Mouse (Mus musculus): ENCODE measurements around the gene Chsy1. TPM values are rescaled to one million over a fixed set of nuclear protein-coding genes. Genes with fewer than 3 reads are reported as not detected.
A peak's percentile ranks its signal among the peaks of the same experiment; 100 is the strongest.

Gene Chsy1
- polyA plus RNA-seq, 1 experiment from 2014 or later, result 21.1 TPM

- no peak for DNase-seq (ENCODE audit: low spot score)
- Histone ChIP-seq H3K27me3 (ENCODE audit: control insufficient read depth, insufficient read depth, low read length) (no peaks in the 10 kb centered on the region), H3K9me3 (ENCODE audit: control insufficient read depth, low read length) (no peaks in the 10 kb centered on the region), H3K27ac (ENCODE audit: low read depth, low read length) (no peak overlapping the region), H3K4me1 (ENCODE audit: control insufficient read depth, insufficient read depth, low read length) (no peaks in the 10 kb centered on the region), H3K4me3 (ENCODE audit: low read depth, low read length) (no peak overlapping the region), H3K36me3 (ENCODE audit: control insufficient read depth, insufficient read depth, low read length) (no peaks in the 10 kb centered on the region), H3K9ac (ENCODE audit: low read length) (no peak overlapping the region), H3K4me2 (ENCODE audit: low read depth) (no peak overlapping the region)
- WGBS, result 80% methylated on average over 2 of the region's 2 CpGs
- ATAC-seq (ENCODE audit: insufficient read depth, low FRiP score, low TSS enrichment), result no peak
These were observed 100.6 kb downstream of the Chsy1 start for GRCm38 (mm10) chr7:66209920-66210319.

- Histone ChIP-seq H3K9ac (ENCODE audit: low read length) (no peak overlapping the region), H3K27me3 (ENCODE audit: control insufficient read depth, insufficient read depth, low read length) (no peaks in the 10 kb centered on the region), H3K9me3 (ENCODE audit: control insufficient read depth, low read length) (no peaks in the 10 kb centered on the region), H3K4me2 (ENCODE audit: low read depth) (no peak overlapping the region), H3K27ac (ENCODE audit: low read depth, low read length) (no peak overlapping the region), H3K36me3 (ENCODE audit: control insufficient read depth, insufficient read depth, low read length) (no peaks in the 10 kb centered on the region), H3K4me3 (ENCODE audit: low read depth, low read length) (no peak overlapping the region), H3K4me1 (ENCODE audit: control insufficient read depth, insufficient read depth, low read length) (no peaks in the 10 kb centered on the region)
- 97% methylated on average over 1 of the region's 1 CpGs for WGBS
- no peak for DNase-seq (ENCODE audit: low spot score)
- ATAC-seq (ENCODE audit: insufficient read depth, low FRiP score, low TSS enrichment), result no peak
These were observed 103.6 kb downstream of the Chsy1 start for GRCm38 (mm10) chr7:66212887-66213286.

- no peaks in the 10 kb centered on the region for H3K36me3 ChIP-seq (ENCODE audit: control insufficient read depth, insufficient read depth, low read length)
These were observed 105.2 kb downstream of the Chsy1 start for GRCm38 (mm10) chr7:66214477-66214876.

GRCm38 (mm10) chr7:66215911-66216310 is 106.6 kb downstream of the Chsy1 start:
- ATAC-seq (ENCODE audit: insufficient read depth, low FRiP score, low TSS enrichment), result no peak
- H3K9me3 ChIP-seq (ENCODE audit: control insufficient read depth, low read length), result no peaks in the 10 kb centered on the region
- no peak overlapping the region for H3K4me2 ChIP-seq (ENCODE audit: low read depth)
- H3K36me3 ChIP-seq (ENCODE audit: control insufficient read depth, insufficient read depth, low read length), result no peaks in the 10 kb centered on the region
- H3K4me1 ChIP-seq (ENCODE audit: control insufficient read depth, insufficient read depth, low read length), result peaks cover 3% of the 10 kb centered on the region; the same call in 1 of the 2 replicates
- no peak for DNase-seq (ENCODE audit: low spot score)
- H3K27me3 ChIP-seq (ENCODE audit: control insufficient read depth, insufficient read depth, low read length), result no peaks in the 10 kb centered on the region
- no peak overlapping the region for H3K9ac ChIP-seq (ENCODE audit: low read length)
- H3K4me3 ChIP-seq (ENCODE audit: low read depth, low read length), result no peak overlapping the region
- no peak overlapping the region for H3K27ac ChIP-seq (ENCODE audit: low read depth, low read length)
- 89% methylated on average over 1 of the region's 1 CpGs for WGBS

More at GRCm38 (mm10) chr7:66214477-66214876, 105.2 kb downstream of the Chsy1 start:
- Histone ChIP-seq H3K9ac (ENCODE audit: low read length) (no peak overlapping the region), H3K4me1 (ENCODE audit: control insufficient read depth, insufficient read depth, low read length) (peaks cover 3% of the 10 kb centered on the region; the same call in 1 of the 2 replicates), H3K4me2 (ENCODE audit: low read depth) (no peak overlapping the region), H3K9me3 (ENCODE audit: control insufficient read depth, low read length) (no peaks in the 10 kb centered on the region), H3K4me3 (ENCODE audit: low read depth, low read length) (no peak overlapping the region), H3K27ac (ENCODE audit: low read depth, low read length) (no peak overlapping the region), H3K27me3 (ENCODE audit: control insufficient read depth, insufficient read depth, low read length) (no peaks in the 10 kb centered on the region)
- WGBS, result 41% methylated on average over 6 of the region's 6 CpGs
- DNase-seq (ENCODE audit: low spot score) (no peak), ATAC-seq (ENCODE audit: insufficient read depth, low FRiP score, low TSS enrichment) (no peak)

GRCm38 (mm10) chr7:66217011-66217410 is 107.7 kb downstream of the Chsy1 start:
- ATAC-seq (ENCODE audit: insufficient read depth, low FRiP score, low TSS enrichment) (no peak), DNase-seq (ENCODE audit: low spot score) (no peak)
- 87% methylated on average over 7 of the region's 7 CpGs for WGBS
- no peak overlapping the region for H3K27ac ChIP-seq (ENCODE audit: low read depth, low read length)
- no peak overlapping the region for H3K9ac ChIP-seq (ENCODE audit: low read length)
- peaks cover 3% of the 10 kb centered on the region; the same call in 1 of the 2 replicates for H3K4me1 ChIP-seq (ENCODE audit: control insufficient read depth, insufficient read depth, low read length)
- H3K4me3 ChIP-seq (ENCODE audit: low read depth, low read length), result no peak overlapping the region
- H3K9me3 ChIP-seq (ENCODE audit: control insufficient read depth, low read length), result no peaks in the 10 kb centered on the region
- no peaks in the 10 kb centered on the region for H3K36me3 ChIP-seq (ENCODE audit: control insufficient read depth, insufficient read depth, low read length)
- no peaks in the 10 kb centered on the region for H3K27me3 ChIP-seq (ENCODE audit: control insufficient read depth, insufficient read depth, low read length)
- H3K4me2 ChIP-seq (ENCODE audit: low read depth), result no peak overlapping the region

GRCm38 (mm10) chr7:66217531-66218094 is 108.3 kb downstream of the Chsy1 start:
- Histone ChIP-seq H3K4me1 (ENCODE audit: control insufficient read depth, insufficient read depth, low read length) (peaks cover 3% of the 10 kb centered on the region; the same call in 1 of the 2 replicates), H3K27me3 (ENCODE audit: control insufficient read depth, insufficient read depth, low read length) (no peaks in the 10 kb centered on the region), H3K4me3 (ENCODE audit: low read depth, low read length) (no peak overlapping the region), H3K4me2 (ENCODE audit: low read depth) (no peak overlapping the region), H3K9me3 (ENCODE audit: control insufficient read depth, low read length) (no peaks in the 10 kb centered on the region), H3K36me3 (ENCODE audit: control insufficient read depth, insufficient read depth, low read length) (no peaks in the 10 kb centered on the region), H3K27ac (ENCODE audit: low read depth, low read length) (no peak overlapping the region), H3K9ac (ENCODE audit: low read length) (no peak overlapping the region)
- ATAC-seq (ENCODE audit: insufficient read depth, low FRiP score, low TSS enrichment) (no peak), DNase-seq (ENCODE audit: low spot score) (no peak)
- WGBS, result 85% methylated on average over 7 of the region's 7 CpGs

- no peak for ATAC-seq (ENCODE audit: insufficient read depth, low FRiP score, low TSS enrichment)
These were observed 109.1 kb downstream of the Chsy1 start for GRCm38 (mm10) chr7:66218193-66219014.

GRCm38 (mm10) chr7:66219028-66219793 is 109.9 kb downstream of the Chsy1 start:
- no peak overlapping the region for H3K4me3 ChIP-seq (ENCODE audit: low read depth, low read length)
- no peaks in the 10 kb centered on the region for H3K9me3 ChIP-seq (ENCODE audit: control insufficient read depth, low read length)
- no peak for ATAC-seq (ENCODE audit: insufficient read depth, low FRiP score, low TSS enrichment)
- no peak overlapping the region for H3K9ac ChIP-seq (ENCODE audit: low read length)
- no peak for DNase-seq (ENCODE audit: low spot score)
- H3K36me3 ChIP-seq (ENCODE audit: control insufficient read depth, insufficient read depth, low read length), result no peaks in the 10 kb centered on the region
- no peak overlapping the region for H3K27ac ChIP-seq (ENCODE audit: low read depth, low read length)
- H3K27me3 ChIP-seq (ENCODE audit: control insufficient read depth, insufficient read depth, low read length), result no peaks in the 10 kb centered on the region
- peaks cover 3% of the 10 kb centered on the region; the same call in 1 of the 2 replicates for H3K4me1 ChIP-seq (ENCODE audit: control insufficient read depth, insufficient read depth, low read length)
- 82% methylated on average over 4 of the region's 4 CpGs for WGBS
- no peak overlapping the region for H3K4me2 ChIP-seq (ENCODE audit: low read depth)

More at GRCm38 (mm10) chr7:66218193-66219014, 109.1 kb downstream of the Chsy1 start:
- H3K36me3 ChIP-seq (ENCODE audit: control insufficient read depth, insufficient read depth, low read length), result no peaks in the 10 kb centered on the region
- no peak overlapping the region for H3K9ac ChIP-seq (ENCODE audit: low read length)
- no peaks in the 10 kb centered on the region for H3K9me3 ChIP-seq (ENCODE audit: control insufficient read depth, low read length)
- no peak overlapping the region for H3K4me3 ChIP-seq (ENCODE audit: low read depth, low read length)
- H3K4me1 ChIP-seq (ENCODE audit: control insufficient read depth, insufficient read depth, low read length), result peaks cover 3% of the 10 kb centered on the region; the same call in 1 of the 2 replicates
- 0 out of 2 replicates have a peak overlapping the region, but pooled peaks have one; percentile 0 for H3K27ac ChIP-seq (ENCODE audit: low read depth, low read length)
- 38% methylated on average over 9 of the region's 9 CpGs for WGBS
- no peak overlapping the region for H3K4me2 ChIP-seq (ENCODE audit: low read depth)
- DNase-seq (ENCODE audit: low spot score), result no peak
- no peaks in the 10 kb centered on the region for H3K27me3 ChIP-seq (ENCODE audit: control insufficient read depth, insufficient read depth, low read length)

Measured in neural tube, embryonic 11.5 days (tissue).